Mouse (Mus musculus) forebrain, embryonic 13.5 days (tissue): ENCODE results near the gene Naaa. TPM values are rescaled to one million over a fixed set of nuclear protein-coding genes. Genes with fewer than 3 reads are reported as not detected.

Experiments
- ATAC-seq: fragments of 200-750 bp; cut with Nextera tagmentation; 2 replicates; pipeline ENCODE4 v1.8.0; 2017
- H3K27ac ChIP-seq: fragments of 300-500 bp; sonication (generic); 2 replicates; pipeline ENCODE4 v1.5.1; 2015; ENCODE audit warnings: inconsistent platforms, mild to moderate bottlenecking, moderate library complexity
- H3K27me3 ChIP-seq: fragments of 300-500 bp; sonication (generic); 2 replicates; pipeline ENCODE4 v1.6.1; 2015; ENCODE audit warnings: mild to moderate bottlenecking, inconsistent platforms
- H3K36me3 ChIP-seq: fragments of 300-500 bp; sonication (generic); 2 replicates; pipeline ENCODE4 v1.6.1; 2015; ENCODE audit warnings: mild to moderate bottlenecking, inconsistent platforms; ENCODE audit not compliant: poor library complexity, severe bottlenecking
- H3K4me1 ChIP-seq: fragments of 300-500 bp; sonication (generic); 2 replicates; pipeline ENCODE4 v1.6.1; 2015; ENCODE audit warnings: inconsistent platforms
- H3K4me2 ChIP-seq: fragments of 300-500 bp; sonication (generic); 2 replicates; pipeline ENCODE4 v1.6.1; 2015; ENCODE audit warnings: inconsistent platforms, mild to moderate bottlenecking, moderate library complexity
- H3K4me3 ChIP-seq: fragments of 300-500 bp; sonication (generic); 2 replicates; pipeline ENCODE4 v1.5.1; 2015; ENCODE audit warnings: mild to moderate bottlenecking, inconsistent platforms
- H3K9ac ChIP-seq: fragments of 300-500 bp; sonication (generic); 2 replicates; pipeline ENCODE4 v1.6.1; 2015; ENCODE audit warnings: mild to moderate bottlenecking, inconsistent platforms
- H3K9me3 ChIP-seq: fragments of 300-500 bp; sonication (generic); replicated peaks from 2 replicates; pipeline ENCODE4 v1.6.1; 2016; ENCODE audit warnings: inconsistent platforms
- WGBS: fragments of 180-500 bp; shearing (Covaris S2); methylation state at CpG from one replicate; pipeline ENCODE4 v1.1.7; 2015; 5-methylcytosine and 5-hydroxymethylcytosine counted together
- polyA plus RNA-seq: library from polyadenylated mRNA; unstranded; fragments of >200 nt; fragmentation: Nextera tagmentation; extraction: Ambion mirVana; gene quantifications from 2 replicates; pipeline ENCODE4 v1.2.1, GENCODE M21; 2015

The Naaa gene
- polyA plus RNA-seq, 1 experiment from 2014 or later: 4.7 TPM

- peak overlapping the region; percentile 8 for H3K4me3 ChIP-seq
- no peak overlapping the region; the same call in 1 of the 2 replicates for H3K9ac ChIP-seq
Measured at GRCm38 (mm10) chr5:92252797-92253343, 25.1 kb downstream of the Naaa start.

DNA sequence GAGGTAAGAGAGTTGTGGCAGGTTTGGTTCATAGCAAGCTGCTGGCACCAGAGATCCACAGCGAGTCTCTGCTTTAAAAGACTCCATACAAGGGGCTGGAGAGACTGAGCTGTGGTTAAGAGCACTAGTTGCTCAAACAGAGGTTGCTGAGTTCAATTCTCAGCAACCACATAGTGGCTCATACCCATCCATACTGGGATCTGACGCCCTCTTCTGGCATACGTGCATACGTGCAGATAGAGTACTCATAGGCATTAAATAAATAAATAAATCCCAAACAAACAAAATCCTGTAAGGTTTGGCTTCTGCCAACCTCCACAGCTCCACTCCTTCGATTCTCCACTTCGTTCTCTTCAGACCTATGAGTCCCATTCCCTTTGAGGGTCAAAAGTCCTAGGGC lies 25.9 kb downstream of the Naaa start:
- Histone ChIP-seq H3K4me2 (no peak overlapping the region), H3K9me3 (no peaks in the 10 kb centered on the region), H3K36me3 (no peaks in the 10 kb centered on the region), H3K27ac (no peak overlapping the region), H3K27me3 (no peaks in the 10 kb centered on the region), H3K4me1 (peaks cover 7% of the 10 kb centered on the region), H3K4me3 (no peak overlapping the region), H3K9ac (no peak overlapping the region)
- ATAC-seq: no peak
- WGBS: 96% methylated on average over 6 of the region's 6 CpGs

More at GRCm38 (mm10) chr5:92252797-92253343, 25.1 kb downstream of the Naaa start:
- H3K27ac ChIP-seq: no peak overlapping the region
- no peaks in the 10 kb centered on the region for H3K27me3 ChIP-seq
- no peaks in the 10 kb centered on the region for H3K36me3 ChIP-seq
- H3K4me1 ChIP-seq: peaks cover 7% of the 10 kb centered on the region
- peak overlapping the region; percentile 46 for H3K4me2 ChIP-seq
- ATAC-seq: peak; percentile 75
- 14% methylated on average over 18 of the region's 18 CpGs for WGBS
- H3K9me3 ChIP-seq: no peaks in the 10 kb centered on the region

- WGBS: 89% methylated on average over 11 of the region's 11 CpGs
- ATAC-seq: no peak
- no peak overlapping the region for H3K4me2 ChIP-seq
- H3K9me3 ChIP-seq: no peaks in the 10 kb centered on the region
- H3K27me3 ChIP-seq: no peaks in the 10 kb centered on the region
- H3K27ac ChIP-seq: no peak overlapping the region
- H3K4me3 ChIP-seq: no peak overlapping the region
- no peaks in the 10 kb centered on the region for H3K36me3 ChIP-seq
- 0 out of 2 replicates have a peak, but pooled peaks cover 2% of the 10 kb centered on the region for H3K4me1 ChIP-seq
- no peak overlapping the region for H3K9ac ChIP-seq
Measured at GRCm38 (mm10) chr5:92248614-92249013, 29.4 kb downstream of the Naaa start.

- WGBS: 94% methylated on average over 9 of the region's 9 CpGs
- H3K4me1 ChIP-seq: no peaks in the 10 kb centered on the region
- H3K9me3 ChIP-seq: no peaks in the 10 kb centered on the region
- no peak overlapping the region for H3K4me2 ChIP-seq
- no peak for ATAC-seq
- H3K36me3 ChIP-seq: no peaks in the 10 kb centered on the region
- H3K9ac ChIP-seq: no peak overlapping the region
- H3K27ac ChIP-seq: no peak overlapping the region
- H3K27me3 ChIP-seq: no peaks in the 10 kb centered on the region
- no peak overlapping the region for H3K4me3 ChIP-seq
Measured at GRCm38 (mm10) chr5:92245483-92245882, 32.5 kb downstream of the Naaa start.

GRCm38 (mm10) chr5:92244900-92245299 lies 33.1 kb downstream of the Naaa start:
- no peak for ATAC-seq
- WGBS: 97% methylated on average over 2 of the region's 2 CpGs
- no peaks in the 10 kb centered on the region for H3K27me3 ChIP-seq
- H3K9me3 ChIP-seq: no peaks in the 10 kb centered on the region
- H3K9ac ChIP-seq: no peak overlapping the region
- H3K4me1 ChIP-seq: no peaks in the 10 kb centered on the region
- no peak overlapping the region for H3K4me2 ChIP-seq
- H3K27ac ChIP-seq: no peak overlapping the region
- H3K4me3 ChIP-seq: no peak overlapping the region
- no peaks in the 10 kb centered on the region for H3K36me3 ChIP-seq

GRCm38 (mm10) chr5:92240769-92241168 lies 37.2 kb downstream of the Naaa start:
- Histone ChIP-seq H3K9me3 (no peaks in the 10 kb centered on the region), H3K4me2 (no peak overlapping the region), H3K9ac (no peak overlapping the region), H3K36me3 (no peaks in the 10 kb centered on the region), H3K4me3 (no peak overlapping the region), H3K27ac (no peak overlapping the region), H3K27me3 (no peaks in the 10 kb centered on the region), H3K4me1 (no peaks in the 10 kb centered on the region)
- ATAC-seq: peak; percentile 56; the same call in 1 of the 2 replicates
- WGBS: 81% methylated on average over 12 of the region's 12 CpGs

DNA sequence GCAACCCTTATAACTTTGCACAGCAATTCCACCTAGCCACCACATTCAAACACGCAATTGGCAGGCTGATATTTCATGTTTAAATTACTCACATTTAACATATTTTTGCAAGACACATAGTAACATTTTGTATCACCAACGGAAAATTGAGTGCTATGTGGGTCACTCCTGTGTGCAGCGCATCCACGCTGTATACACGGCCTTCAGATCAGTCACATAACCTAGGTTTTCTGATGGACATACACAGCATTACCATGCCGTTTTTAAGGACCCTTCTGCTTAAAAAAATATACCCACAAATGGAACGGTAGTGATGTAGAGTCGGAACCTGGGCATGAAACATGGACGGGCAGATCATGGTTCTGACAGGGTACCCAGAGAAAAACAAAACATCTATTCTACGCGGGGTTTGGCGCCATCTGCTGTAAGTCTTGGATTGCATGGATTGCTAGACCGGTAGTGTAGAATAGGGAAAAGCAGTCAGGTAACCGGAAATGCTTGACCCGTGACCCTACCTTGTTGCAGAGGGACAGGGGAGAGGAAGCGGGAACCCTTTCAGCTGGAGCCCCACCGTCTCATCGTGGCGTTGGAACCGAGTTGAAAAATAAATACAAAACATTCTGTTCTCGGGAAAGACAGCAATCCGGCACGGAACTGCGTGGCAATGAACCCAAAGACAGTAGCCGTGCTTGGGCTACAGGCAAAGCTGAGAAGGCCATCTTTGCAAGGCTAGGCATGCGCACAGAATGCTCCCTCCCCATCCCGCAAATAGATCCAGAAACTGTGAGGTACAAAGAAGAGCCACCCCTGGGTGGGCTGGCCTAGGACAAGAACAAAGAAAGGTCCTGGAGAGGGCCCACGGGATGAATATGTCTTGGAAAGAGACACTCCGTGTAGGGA lies 38.4 kb downstream of the Naaa start:
- Histone ChIP-seq H3K4me2 (no peak overlapping the region; the same call in 1 of the 2 replicates), H3K36me3 (no peaks in the 10 kb centered on the region), H3K4me1 (no peaks in the 10 kb centered on the region), H3K9me3 (no peaks in the 10 kb centered on the region), H3K9ac (no peak overlapping the region), H3K4me3 (no peak overlapping the region), H3K27me3 (no peaks in the 10 kb centered on the region), H3K27ac (no peak overlapping the region)
- peak; percentile 79 for ATAC-seq
- WGBS: 46% methylated on average over 29 of the region's 29 CpGs

GRCm38 (mm10) chr5:92234939-92235557 lies 42.9 kb downstream of the Naaa start:
- no peak overlapping the region for H3K9ac ChIP-seq
- WGBS: 84% methylated on average over 5 of the region's 5 CpGs
- no peaks in the 10 kb centered on the region for H3K4me1 ChIP-seq
- no peaks in the 10 kb centered on the region for H3K27me3 ChIP-seq
- no peak overlapping the region for H3K4me2 ChIP-seq
- ATAC-seq: no peak
- no peaks in the 10 kb centered on the region for H3K9me3 ChIP-seq
- H3K4me3 ChIP-seq: no peak overlapping the region
- H3K27ac ChIP-seq: no peak overlapping the region
- H3K36me3 ChIP-seq: no peaks in the 10 kb centered on the region

- no peak overlapping the region for H3K4me3 ChIP-seq
- H3K4me1 ChIP-seq: no peaks in the 10 kb centered on the region
- no peak for ATAC-seq
- H3K4me2 ChIP-seq: no peak overlapping the region
- H3K36me3 ChIP-seq: no peaks in the 10 kb centered on the region
- H3K9ac ChIP-seq: no peak overlapping the region
- no peaks in the 10 kb centered on the region for H3K27me3 ChIP-seq
- no peaks in the 10 kb centered on the region for H3K9me3 ChIP-seq
- WGBS: 87% methylated on average over 4 of the region's 4 CpGs
- no peak overlapping the region for H3K27ac ChIP-seq
Measured at GRCm38 (mm10) chr5:92233366-92233765, 44.6 kb downstream of the Naaa start.

DNA sequence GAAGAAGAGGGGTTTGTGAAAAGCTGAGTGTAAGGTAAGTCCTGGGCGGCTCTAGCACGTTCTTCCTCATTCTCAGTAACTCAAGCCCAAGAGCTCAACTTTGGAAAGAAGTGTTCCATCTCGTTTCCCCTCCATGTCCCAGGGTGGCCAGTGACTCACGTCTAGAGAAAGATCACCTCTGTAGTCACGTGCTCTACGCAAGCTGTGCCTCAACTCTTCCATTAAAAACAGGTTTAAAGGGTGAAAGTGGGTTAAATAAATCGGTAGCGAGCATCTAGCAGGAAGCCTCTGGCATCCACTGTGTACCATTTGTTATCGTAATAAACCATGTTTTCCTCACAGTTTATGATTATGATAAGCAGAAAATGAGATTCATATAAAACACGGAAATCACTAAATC lies 46.1 kb downstream of the Naaa start:
- no peaks in the 10 kb centered on the region for H3K4me1 ChIP-seq

GRCm38 (mm10) chr5:92230306-92230705 lies 47.7 kb downstream of the Naaa start:
- H3K27ac ChIP-seq: no peak overlapping the region

More for the DNA sequence above, 46.1 kb downstream of the Naaa start:
- no peaks in the 10 kb centered on the region for H3K27me3 ChIP-seq
- no peak overlapping the region for H3K4me3 ChIP-seq
- H3K4me2 ChIP-seq: no peak overlapping the region
- no peaks in the 10 kb centered on the region for H3K9me3 ChIP-seq
- 79% methylated on average over 10 of the region's 10 CpGs for WGBS
- ATAC-seq: no peak
- H3K36me3 ChIP-seq: no peaks in the 10 kb centered on the region
- H3K27ac ChIP-seq: no peak overlapping the region
- no peak overlapping the region for H3K9ac ChIP-seq

DNA sequence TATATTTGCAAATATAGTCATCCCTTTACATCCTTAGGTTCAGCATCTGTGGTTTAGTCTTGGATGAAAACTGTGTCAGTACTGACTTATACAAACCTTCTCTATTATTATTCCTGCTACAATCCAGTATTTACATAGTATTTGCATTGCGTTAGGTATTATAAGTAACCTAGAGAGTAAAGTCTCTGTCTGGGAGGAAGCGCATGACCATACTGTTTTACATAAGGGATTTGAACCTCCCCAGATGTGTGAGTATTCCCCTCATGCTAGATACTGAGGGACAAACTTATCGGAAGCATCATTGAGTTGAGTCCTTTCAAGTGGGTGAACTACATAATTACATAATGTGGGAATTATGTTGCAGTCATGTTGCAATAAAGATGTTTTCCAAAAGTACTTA lies 48.5 kb downstream of the Naaa start:
- no peaks in the 10 kb centered on the region for H3K9me3 ChIP-seq
- no peak overlapping the region for H3K27ac ChIP-seq
- no peaks in the 10 kb centered on the region for H3K27me3 ChIP-seq
- WGBS: 94% methylated on average over 3 of the region's 3 CpGs
- no peak overlapping the region for H3K9ac ChIP-seq
- no peak overlapping the region for H3K4me2 ChIP-seq
- H3K4me3 ChIP-seq: no peak overlapping the region
- no peak for ATAC-seq
- H3K4me1 ChIP-seq: no peaks in the 10 kb centered on the region
- no peaks in the 10 kb centered on the region for H3K36me3 ChIP-seq

More at GRCm38 (mm10) chr5:92230306-92230705, 47.7 kb downstream of the Naaa start:
- no peak overlapping the region for H3K9ac ChIP-seq
- WGBS: 88% methylated on average over 11 of the region's 11 CpGs
- H3K9me3 ChIP-seq: no peaks in the 10 kb centered on the region
- H3K4me1 ChIP-seq: no peaks in the 10 kb centered on the region
- no peaks in the 10 kb centered on the region for H3K36me3 ChIP-seq
- no peak overlapping the region for H3K4me3 ChIP-seq
- no peak for ATAC-seq
- no peak overlapping the region for H3K4me2 ChIP-seq
- H3K27me3 ChIP-seq: no peaks in the 10 kb centered on the region
